Mouse (Mus musculus): ENCODE data around the gene Marveld2. TPM values are rescaled to one million over a fixed set of nuclear protein-coding genes. Genes with fewer than 3 reads are reported as not detected.

The Marveld2 gene
- total RNA-seq (2021) = 1 to 10 TPM; 1.1 to 1.2 TPM

DNA sequence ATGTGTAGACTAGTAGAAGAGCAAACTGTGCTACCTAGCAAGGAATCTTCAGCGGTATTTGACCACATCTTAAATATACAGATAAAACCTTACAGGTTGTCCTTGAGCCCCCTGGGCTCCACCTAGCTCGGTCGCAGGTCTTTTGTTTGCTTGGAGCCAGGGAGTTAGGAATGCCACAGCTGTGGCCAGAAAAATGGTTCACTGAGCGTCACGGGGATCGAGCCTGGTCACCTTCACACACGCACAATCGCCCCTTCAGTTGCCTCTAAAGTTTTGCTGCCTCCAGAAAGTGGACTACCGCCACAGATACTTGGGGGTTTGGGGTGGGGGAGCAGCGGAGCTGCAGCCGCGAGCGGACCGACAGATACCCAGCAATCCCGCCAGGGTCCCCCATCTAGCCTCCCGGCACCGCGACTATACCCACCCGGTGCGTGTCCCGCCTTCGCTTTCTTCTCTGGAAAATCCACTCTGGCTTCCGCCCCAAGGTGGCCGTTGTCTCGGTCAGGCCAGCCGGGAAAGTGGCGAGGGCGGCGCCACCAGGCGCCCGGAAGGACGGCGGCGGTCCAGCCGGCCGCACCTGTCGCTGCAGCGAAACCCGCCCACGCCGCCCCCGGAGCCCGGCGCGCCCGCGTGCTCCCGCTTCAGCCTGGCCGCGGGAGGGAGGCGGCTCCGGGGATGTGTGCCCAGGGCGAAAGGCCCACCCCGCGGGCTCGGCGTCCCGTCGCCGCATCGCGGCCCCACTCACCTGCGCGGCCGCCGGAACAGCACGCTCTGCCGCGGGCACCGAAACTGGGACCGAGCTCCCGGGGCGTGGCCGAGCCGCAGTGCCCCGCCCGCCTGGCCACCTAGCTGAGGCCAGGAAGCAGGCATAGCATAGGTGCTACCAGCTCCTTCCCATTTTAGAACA, at the start of gene Marveld2:
Marveld2 (minus strand) TSS at position 791 of the 907 bp plus-strand sequence.
- peak; percentile 5 to 23 for DNase-seq (ENCODE audit: extremely low spot score in 1 of 2, low spot score in 1 of 2)

DNA sequence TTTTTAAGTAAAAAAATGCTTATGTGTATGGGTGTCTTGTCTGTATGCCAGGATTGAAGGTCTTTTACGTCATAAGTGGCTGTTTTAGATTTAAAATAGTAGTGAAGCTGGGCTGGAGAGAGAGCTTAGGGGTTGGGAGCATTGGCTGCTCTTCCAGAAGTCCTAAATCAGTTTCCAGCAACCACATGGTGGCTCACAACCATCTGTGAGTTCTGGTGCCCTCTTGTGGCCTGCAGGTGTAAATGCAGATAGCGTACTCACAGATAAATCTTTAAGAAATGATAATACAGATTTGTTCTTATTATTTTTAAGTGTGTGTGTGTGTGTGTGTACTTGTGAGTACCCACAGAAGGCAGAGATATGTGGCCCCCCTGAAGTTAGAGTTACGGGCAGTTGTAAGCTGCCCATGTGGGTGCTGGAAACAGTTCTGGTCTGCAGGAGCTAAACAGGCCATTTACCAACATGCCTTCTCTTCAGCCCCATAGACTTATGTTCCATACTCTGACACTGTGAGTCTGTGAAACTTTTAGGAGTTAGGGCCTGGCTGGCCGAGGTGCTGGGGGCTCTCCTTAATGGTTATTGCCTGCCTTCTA, 43.2 kb upstream of the Marveld2 start:
- DNase-seq (ENCODE audit: extremely low spot score in 1 of 2, low spot score in 1 of 2) = peak; percentile 12 to 57

DNA sequence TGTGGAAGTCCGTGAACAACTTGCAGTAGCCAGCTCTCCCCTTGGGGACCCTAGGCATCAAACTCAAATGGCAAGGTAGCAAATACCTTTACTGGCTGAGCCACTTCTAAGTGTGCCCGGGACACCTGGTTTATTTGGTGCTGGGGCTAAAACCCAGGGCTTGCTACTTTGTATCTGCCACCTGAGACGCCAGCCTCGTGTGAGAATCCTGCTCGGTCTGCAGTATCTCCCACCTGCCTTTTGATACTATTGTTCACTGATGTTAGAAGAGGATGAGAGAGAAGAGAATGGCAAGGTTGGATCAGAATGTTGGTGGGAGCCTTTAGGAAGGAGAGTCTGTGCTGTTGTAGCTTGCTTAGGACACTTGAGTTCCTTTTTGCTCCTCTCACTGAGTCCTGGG, 41.3 kb upstream of the Marveld2 start:
- no peak for DNase-seq (ENCODE audit: extremely low spot score in 1 of 2, low spot score in 1 of 2)

DNA sequence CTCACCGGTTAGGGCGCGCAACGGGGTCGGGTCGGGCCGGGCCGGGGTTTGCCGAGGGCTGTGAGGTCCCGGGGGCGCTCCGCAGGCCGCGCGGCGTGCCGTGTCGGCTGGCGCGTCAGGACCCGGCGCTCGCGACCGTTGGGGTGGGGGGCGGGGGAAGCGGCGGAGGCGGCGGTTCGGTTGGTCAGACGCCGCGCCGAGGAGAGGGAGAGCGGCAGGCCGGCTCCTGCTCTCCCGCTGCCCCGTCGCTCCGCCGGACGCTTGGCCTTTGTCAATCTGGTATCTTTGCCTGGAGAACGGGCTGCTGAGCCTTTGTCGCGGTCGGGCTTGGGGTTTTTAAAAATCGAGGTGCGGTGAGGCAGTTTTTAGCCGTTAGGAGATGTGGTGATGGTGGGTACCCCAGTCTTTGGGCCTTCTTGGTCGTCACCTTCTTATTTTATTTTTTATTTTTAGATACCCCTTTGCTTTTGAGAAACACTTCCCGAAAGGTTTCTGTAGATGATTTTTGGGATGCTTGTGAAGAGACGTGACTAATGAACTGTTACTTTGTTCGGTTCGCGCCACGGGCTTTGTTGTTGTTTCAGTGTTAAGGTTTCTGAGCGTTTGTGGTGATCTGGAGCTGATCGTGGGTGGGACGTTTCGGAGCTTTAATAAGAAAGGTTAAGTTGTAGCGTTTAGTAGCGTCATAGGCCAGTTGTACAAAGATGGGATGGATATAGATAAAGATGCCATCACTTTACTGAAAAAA, 34.8 kb upstream of the Marveld2 start, which contains the start of gene Taf9:
Taf9 (plus strand) TSS at position 141 of the 748 bp plus-strand sequence.
- no peak for DNase-seq (ENCODE audit: extremely low spot score in 1 of 2, low spot score in 1 of 2)

DNA sequence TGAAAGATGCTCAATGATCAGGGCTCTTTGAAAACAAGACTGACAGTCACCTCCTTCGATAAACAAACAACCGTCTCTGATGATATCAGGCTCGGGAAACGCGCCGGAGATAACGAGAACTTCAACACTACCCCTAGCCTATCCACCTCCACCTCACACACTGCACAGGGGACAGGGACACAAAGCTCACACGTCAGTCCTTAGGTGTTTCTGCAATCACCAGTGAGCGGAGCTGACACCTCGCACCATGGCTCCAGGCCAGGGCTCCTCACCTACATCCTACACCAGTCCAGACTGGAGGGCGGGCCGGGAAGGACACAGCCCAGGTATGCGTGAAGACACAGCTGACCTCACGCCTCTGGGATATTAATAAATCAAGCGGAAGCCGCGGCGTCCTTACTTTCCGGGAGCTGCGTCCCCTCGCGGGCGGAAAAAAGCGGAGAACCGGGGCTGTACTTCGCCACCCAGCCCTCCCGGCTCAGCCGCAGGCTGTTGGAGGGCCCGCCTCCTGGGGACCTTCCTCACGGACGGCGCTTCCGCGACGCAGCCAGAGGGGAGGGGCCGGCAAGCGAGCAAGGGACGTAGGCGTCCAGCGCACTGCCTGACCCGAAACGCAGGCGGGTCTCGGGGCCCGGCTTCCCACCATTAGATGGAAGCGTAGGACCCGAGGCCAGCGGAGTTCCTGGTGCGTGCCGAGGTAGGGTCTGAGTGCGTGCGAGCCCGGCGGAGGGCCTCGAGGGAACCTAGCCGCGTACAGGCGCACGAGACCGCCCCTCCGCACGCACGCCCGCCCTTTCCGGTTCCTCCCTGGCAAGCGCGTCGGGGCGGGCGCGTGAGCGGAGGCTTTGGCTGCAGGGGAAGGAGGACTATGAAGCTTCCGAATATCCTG, 34.0 kb upstream of the Marveld2 start, which contains the start of the genes Ak6 and Rad17:
Ak6 (plus strand) TSS at position 430 of the 889 bp plus-strand sequence.
Rad17 (minus strand) TSS at position 502 of the 889 bp plus-strand sequence.
- peak; percentile 98 for DNase-seq (ENCODE audit: extremely low spot score in 1 of 2, low spot score in 1 of 2)

DNA sequence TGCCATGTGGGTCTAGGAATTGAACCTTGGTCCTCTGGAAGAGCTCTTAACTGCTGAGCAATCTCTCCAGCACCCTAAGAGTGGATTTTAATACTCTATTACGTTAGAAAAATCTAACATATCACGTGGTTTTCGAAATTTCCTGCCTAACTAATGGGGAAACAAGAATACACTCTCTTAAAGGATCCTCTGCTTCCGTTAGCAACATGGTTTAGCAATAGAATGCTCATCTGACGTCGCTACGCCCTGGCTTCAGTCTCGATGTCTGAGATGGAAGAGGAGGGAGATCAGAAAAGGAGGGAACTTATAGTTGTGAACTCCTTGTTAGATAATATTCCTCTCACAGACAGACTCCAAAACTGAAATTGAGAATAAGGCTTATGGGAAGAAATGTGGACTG, 31.5 kb upstream of the Marveld2 start:
- no peak for DNase-seq (ENCODE audit: extremely low spot score in 1 of 2, low spot score in 1 of 2)

DNA sequence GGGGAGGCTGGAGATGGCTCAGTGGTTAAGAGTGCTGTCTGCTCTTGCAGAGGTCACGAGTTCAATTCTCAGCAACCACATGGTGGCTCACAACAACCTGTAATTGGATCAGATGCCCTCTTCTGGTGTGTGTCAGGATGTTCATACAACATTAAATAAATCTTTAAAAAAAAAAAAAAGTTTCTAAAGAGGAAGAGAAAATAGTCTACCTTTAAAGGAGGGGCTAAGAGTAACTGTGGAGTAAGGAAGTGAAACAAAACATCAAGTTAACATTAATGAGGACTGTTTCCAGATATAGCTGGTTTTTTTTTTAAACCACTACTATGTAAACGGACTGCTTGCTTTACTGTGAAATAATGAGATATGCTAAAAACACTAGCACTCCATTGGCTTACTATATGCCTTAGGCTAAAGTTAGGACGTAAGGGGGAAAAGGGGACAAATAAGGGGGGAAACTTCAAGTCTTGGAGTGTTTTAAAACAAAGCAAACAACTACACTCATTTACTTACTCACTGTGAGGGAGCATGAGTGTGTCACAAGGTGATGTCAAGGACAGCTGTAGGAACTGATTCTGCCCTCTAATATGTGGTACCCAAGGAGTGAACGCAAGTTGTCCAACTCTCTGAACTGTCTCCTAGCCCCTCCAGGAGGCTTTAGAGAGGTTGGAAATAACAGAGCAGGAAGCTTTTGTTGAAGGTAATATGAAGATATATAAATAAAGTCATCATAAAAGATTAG, 25.9 kb upstream of the Marveld2 start:
- DNase-seq (ENCODE audit: extremely low spot score in 1 of 2, low spot score in 1 of 2) = no peak

DNA sequence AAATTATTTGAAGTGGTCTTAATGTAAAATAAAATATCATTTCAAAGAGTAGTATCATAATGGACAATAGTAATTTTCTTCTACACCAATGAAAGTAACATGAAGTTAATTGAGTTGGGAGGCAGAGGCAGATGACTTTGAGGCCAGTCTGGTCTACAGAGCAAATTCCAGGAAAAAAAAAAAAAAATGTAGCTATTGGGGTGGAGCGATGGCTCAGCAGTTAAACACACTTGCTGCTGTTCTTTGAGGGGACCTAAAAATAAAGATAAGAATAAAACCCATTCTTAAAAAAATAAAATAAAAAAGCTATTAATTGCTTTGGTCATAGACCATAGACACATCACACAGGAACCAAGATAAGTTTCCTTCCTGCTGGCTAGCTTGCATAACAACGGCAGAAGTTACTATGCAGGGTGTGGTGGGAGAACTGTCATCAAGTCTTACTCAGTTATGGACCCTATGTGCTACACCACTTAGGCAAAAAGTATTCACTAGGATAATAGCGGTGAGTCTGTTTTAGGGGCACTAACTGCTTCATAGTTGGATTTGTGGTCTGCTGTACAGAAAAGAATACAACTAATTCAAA, 17.4 kb upstream of the Marveld2 start:
- no peak for DNase-seq (ENCODE audit: extremely low spot score in 1 of 2, low spot score in 1 of 2)

DNA sequence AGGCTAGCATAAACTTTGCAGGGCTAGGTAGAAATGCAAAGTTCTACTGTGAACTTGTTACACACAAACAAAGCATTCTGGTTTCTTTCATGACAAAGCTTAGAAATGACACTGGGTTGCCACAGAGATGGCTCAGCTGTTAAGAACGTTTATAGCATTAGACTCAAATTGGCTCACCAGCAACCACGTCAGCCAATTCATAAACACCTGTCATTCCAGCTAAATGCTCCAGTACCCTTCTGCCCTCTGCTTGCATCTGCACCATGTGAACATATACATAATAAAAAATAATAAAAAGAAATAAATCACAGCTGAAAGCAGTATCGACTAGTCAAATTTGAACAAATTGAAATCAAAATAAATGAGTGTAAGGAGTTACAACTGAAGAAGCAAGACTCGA, 5.5 kb upstream of the Marveld2 start:
- DNase-seq (ENCODE audit: extremely low spot score in 1 of 2, low spot score in 1 of 2) = no peak

DNA sequence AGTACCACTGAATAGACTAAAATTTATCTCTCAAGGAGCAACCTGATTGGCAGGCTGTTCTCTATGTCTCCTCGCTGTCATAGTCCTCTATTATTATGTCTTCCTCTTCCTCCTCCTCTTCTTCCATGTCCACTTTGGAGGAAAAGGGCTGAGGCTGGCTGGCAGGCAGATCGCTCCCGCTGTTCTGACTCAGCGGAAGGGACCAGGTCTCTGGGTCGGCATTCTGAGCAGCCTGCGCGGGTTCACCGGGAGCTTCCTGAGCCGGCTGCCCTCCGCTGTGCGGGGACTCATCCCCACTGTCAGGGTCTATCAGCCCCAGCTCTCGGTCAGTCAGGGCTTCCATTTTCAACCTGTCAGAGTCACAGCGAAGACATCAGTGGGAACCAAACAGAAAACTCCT, 812 bp upstream of the Marveld2 start:
- no peak for DNase-seq (ENCODE audit: extremely low spot score in 1 of 2, low spot score in 1 of 2)

DNA sequence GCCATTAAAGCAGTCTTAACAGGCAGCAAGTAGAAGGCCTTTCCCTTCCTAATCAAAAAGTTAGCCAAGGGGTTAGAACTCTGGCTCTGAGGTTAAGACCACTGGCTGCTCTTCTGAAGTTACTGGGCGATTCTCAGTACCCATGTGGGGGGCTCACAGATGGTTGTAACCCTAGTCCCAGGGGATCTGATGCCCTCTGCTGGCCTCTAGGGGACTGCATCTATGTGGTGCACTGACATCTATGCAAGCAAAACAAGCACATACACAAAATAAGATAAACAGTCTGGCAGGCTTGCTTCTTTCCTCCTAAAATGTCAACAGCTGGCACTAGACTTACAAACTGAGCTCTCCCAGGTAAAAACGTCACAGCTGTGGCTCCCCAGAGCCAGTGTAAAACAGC, 3.9 kb downstream of the Marveld2 start:
- no peak for DNase-seq (ENCODE audit: extremely low spot score in 1 of 2, low spot score in 1 of 2)

DNA sequence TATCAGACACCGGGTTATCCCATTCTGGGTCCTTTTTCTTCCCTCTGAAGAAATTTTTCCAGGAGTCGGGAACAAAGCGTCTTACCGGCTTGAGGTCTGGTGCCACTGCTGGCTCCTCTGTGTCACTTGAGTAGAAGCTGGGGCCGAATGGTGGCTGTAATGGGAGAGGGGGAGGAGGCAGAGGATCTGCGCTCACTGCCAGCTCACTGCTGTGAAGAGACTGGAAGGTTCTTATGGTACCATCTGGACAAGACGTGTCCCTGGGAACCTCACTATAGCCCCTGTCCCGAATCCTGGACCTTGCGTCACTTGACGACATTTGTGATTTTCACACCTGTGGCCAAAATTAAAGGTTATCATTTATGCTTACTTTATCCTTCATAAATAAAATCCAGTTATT, 4.5 kb downstream of the Marveld2 start:
- no peak for DNase-seq (ENCODE audit: extremely low spot score in 1 of 2, low spot score in 1 of 2)

DNA sequence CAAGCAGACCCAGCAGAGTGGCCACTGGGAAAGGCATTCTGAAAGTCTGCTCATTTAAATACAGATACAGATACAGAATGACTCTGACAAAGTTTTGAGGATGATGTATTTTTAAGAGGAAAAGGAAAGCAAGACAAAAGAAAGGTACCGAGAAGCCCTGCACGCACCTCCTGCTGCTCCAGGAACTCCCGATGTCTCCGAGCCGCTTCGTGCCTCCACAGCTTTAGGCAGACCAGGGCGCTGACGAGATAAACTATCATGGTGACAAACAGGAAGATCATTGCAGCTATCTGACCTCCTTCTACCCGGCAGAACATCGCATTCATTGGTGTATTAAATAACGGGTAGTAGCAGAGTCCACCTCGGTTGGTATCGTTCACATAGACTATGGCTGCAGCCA, 5.5 kb downstream of the Marveld2 start:
- no peak for DNase-seq (ENCODE audit: extremely low spot score in 1 of 2, low spot score in 1 of 2)

DNA sequence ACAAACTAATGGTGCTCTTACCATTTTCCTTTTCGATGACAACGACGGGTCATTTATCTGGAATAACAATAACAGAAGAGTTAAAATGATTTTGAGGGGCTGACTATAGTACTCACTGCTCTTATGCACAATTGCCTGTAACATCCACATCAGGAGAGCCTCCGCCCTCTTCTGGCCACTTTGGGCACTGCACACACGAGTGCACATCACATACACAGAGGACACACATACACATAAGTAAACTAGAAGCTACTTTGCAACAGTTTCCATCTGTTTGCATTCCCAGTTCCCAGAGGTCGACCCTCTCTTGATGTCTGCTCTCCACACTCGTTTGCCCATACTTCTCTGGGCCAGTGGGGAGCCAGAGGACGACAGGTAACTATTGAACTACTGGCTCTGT, 9.0 kb downstream of the Marveld2 start:
- no peak for DNase-seq (ENCODE audit: extremely low spot score in 1 of 2, low spot score in 1 of 2)

DNA sequence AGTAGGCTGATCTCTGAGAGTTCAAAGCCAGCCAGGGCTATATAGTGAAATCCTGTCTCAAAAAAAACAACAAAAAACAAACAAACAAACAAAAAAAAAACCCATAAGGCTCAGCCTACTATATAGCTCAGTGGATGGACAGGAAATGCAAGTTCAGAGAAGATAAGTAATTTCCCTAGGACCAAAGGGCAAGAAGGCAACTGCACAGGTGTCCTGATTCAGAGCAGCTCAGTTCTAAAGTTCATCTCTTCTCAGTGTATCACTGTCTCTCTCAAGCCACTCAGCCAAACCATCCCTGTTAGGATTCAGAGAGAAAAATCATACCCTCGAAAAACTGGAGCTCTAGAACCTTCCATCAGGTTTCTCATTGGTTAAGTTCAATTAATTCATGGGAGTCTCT, 10.9 kb downstream of the Marveld2 start:
- DNase-seq (ENCODE audit: extremely low spot score in 1 of 2, low spot score in 1 of 2) = no peak

DNA sequence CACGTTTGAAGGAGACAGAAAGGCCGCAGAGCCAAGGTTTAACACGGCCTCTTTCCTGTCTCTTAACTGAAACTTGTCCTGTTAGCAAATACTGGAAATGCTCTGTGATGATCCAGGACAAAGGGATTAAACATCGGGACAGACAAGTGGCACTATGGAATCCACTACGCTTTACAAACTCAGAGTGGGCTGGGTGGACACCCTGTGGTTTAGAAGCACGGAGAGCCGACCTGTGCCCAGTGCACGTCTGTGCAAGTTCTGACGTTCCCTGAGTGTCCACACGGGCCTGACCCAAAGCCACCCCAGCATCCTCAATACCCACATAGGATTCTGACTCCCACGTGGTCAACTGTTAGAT, 13.1 kb downstream of the Marveld2 start:
- DNase-seq (ENCODE audit: extremely low spot score in 1 of 2, low spot score in 1 of 2) = no peak

DNA sequence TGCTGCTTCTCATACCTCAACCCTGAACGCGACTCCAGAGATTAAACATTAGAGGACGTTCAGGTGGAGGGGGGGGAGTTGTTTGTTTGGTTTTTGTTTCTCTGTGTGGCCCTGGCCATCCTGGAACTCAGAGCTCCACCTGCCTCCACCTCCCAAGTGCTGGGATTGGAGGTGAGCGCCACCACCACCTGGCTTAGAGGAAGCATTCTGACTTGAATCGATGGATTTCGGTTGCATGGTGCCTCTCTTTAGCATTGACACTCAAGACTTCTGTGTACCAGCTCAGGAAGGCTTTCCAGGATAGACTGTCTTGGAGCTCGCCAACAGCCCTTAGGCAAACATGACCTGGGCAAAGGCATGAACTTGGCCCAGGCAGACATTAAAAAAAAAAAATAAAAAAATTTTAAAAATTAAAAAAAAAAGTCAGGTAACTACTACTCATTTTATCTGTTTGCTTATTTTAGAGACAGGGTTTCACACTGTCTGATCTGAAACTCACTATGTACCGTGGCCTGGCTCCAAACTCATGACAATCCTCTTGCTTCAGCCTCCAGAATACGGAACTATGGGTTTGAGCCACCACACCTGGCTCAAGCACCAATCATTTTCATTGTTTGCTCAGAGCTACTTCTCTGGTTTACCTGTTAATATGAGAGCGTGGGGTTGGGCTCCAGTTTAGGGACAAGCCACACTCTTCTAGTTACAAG, 13.6 kb downstream of the Marveld2 start:
- DNase-seq (ENCODE audit: extremely low spot score in 1 of 2, low spot score in 1 of 2) = no peak

DNA sequence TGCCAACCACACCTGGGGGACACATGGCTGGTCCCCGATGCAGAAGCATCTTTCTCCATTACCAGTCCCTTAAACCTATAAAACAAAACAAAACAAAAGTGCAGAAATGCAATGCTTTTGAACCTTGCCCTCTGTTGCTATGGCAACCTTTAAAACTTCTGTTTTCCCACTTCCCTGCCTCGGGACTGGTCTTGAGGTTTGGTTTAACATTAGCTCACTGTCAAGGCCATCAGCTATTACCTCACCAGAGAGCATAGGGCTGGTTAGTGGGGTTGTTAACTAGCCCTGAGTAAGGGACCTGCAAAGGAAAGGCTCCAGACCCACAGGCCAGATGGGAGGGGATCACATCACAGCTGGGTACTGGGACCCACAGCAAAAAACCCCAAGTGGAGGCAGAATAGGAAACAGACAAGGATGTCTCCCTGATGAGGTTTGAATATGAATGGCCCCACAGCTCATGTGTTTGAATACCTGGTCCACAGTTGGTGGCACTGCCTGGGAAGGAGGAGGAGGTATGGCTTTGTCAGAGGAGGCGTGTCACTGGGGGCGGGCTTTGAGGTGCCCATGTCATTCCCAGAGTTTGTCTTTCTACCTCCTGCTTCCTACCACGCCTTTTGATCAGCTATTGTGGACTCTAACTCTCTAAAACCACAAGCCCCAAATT, 14.4 kb downstream of the Marveld2 start:
- no peak for DNase-seq (ENCODE audit: extremely low spot score in 1 of 2, low spot score in 1 of 2)

All from layer of hippocampus, postnatal 25 days (tissue).